Mouse (Mus musculus): Measurements from ENCODE around the gene R3hdm4. TPM values are rescaled to one million over a fixed set of nuclear protein-coding genes. Genes with fewer than 3 reads are reported as not detected.

Gene R3hdm4
- total and polyA plus RNA-seq, 2 experiments from 2014 or later, result 133 to 267 TPM

DNA sequence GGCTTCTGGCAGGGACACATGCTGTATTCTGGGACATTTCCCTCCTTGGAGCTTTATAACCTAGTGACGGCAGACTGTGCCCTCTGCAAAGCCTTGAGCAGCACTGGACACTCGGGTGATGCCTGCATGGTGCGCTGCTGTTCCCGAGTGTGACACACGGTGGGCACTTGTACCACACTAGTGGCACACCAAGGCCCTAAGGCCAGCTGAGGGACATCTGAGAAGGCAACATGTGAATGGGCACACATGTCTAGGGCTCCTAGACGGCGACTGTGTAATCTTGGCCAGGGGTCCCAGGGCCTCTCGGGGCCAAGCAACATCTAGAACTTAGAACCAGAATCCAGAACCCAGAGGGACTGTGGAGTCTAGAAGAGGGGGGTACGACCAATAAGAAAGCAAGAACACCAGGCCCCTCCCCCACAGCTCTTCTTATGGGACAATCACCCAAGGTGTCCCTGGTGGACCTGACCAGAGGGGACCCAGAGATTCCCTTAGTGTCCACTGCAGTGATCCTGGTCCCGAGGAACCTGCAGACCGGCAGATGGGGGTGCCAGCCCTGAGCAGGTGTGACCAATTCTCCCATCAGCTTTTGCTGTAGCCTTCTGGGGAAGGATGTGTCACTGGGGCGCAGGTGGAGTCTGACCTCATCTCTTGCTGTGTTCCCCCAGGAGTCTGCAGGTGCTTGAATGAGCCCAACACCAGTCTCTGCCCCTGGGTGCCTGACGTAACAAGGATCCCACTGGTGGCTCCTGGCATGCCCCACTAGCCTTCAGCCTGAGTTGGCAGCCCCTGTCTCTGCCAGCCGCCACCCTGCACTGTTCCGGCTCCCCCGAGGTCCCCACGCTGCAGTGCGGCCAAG lies 9.2 kb upstream of the R3hdm4 start:
- peak; percentile 12; the same call in 1 of the 2 replicates for TF ChIP-seq CTCF (IDR thresholded peaks at IDR 0.05; ENCODE audit: low read depth)
- Histone ChIP-seq H3K4me2 (ENCODE audit: low read depth, low read length) (no peak overlapping the region), H3K9ac (replicated peaks; ENCODE audit: low read length) (no peak overlapping the region; the same call in 1 of the 2 replicates), H3K36me3 (ENCODE audit: insufficient read depth, low read length) (no peaks in the 10 kb centered on the region), H3K4me1 (ENCODE audit: insufficient read depth, low read length) (0 out of 2 replicates have a peak, but pooled peaks cover 9% of the 10 kb centered on the region), H3K9me3 (ENCODE audit: low read length) (no peaks in the 10 kb centered on the region), H3K27ac (peak overlapping the region; percentile 20; the same call in 1 of the 2 replicates), H3K4me3 (ENCODE audit: low read length) (no peak overlapping the region), H3K27me3 (ENCODE audit: insufficient read depth, low read length) (no peaks in the 10 kb centered on the region)
- no peak for ATAC-seq
- 71% methylated on average over 18 of the region's 18 CpGs for WGBS
- no peak for DNase-seq (ENCODE audit: low spot score)

DNA sequence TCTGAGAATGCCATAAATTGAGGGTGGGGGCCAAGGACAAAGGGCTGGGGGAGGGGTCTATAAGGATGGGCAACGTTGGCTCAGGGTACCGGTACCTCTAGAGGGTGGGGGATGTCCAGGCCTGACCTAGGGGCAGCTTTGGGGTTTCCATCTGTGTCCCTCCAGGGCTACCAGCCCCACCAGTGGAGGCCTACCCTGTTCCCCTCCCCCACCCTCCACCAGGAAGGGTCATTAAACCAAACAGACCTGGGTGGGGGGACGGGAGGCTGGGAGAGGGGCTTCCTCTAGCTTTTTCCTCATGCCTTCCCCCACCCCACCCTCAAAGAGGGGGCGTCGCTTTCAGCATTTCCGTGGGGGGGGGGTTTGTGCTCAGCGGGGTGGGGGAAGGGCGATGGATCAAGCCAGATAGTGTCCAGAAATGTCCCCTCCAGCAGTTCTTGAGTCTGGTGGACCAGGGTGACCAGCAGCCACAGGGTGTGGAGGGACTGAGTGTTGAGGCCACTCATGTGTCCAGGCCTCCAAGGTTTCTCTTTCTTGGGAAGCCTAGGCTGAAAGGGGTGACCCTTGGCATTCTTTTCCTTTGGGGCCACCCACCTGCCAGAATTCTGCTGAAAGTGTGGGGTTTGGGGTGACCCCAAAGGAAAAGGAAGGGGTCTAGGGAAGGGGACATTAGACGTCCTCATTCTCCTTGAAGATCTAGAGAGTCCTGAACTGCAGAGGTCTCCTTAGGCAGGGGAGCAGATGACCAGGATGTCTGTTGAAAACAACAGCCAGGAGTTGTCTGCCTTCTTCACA lies 8.1 kb upstream of the R3hdm4 start:
- 0 out of 2 replicates have a peak, but pooled peaks cover 9% of the 10 kb centered on the region for H3K4me1 ChIP-seq (ENCODE audit: insufficient read depth, low read length)
- TF ChIP-seq CTCF (IDR thresholded peaks at IDR 0.05; ENCODE audit: low read depth), result no peak
- DNase-seq (ENCODE audit: low spot score) (no peak), ATAC-seq (no peak)
- WGBS, result 35% methylated on average over 9 of the region's 9 CpGs
- H3K9me3 ChIP-seq (ENCODE audit: low read length), result no peaks in the 10 kb centered on the region
- H3K9ac ChIP-seq (replicated peaks; ENCODE audit: low read length), result 0 out of 2 replicates have a peak overlapping the region, but pooled peaks have one; percentile 18
- peak overlapping the region; percentile 96 for H3K4me2 ChIP-seq (ENCODE audit: low read depth, low read length)
- peak overlapping the region; percentile 88; the same call in 1 of the 2 replicates for H3K27ac ChIP-seq
- H3K4me3 ChIP-seq (ENCODE audit: low read length), result peak overlapping the region; percentile 86
- no peaks in the 10 kb centered on the region for H3K27me3 ChIP-seq (ENCODE audit: insufficient read depth, low read length)
- no peaks in the 10 kb centered on the region for H3K36me3 ChIP-seq (ENCODE audit: insufficient read depth, low read length)

DNA sequence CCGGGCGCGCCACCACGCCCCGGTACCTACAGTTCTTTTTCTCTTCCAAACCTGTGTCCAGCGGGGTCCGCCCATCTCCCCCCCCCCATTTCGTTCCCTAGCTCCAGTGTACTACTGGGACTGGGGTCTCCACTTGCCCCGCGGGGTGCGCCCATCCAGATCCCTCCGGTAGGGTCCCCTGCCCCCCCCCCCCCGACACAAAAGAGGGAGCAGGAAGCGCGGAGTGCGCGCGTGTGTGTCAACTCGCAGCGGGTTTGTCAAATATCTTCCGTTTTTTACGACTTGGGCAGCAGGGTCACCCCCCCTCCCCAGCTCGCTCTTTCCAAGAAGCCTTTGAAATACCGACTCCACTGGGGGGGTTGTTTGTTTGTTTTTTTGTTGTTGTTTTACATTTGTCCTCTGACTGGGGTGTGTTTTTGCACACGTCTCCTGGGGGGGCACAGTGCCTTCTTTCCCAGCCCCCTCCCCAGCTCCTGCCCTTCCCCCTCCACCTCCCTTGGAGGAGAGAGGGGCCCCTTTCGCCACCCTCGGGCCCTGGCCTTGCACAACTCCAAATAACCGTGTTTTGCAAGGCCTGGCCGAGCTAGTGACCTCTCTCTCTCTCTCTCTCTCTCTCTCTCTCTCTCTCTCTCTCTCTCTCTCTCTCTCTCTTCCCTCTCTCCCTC lies 7.2 kb upstream of the R3hdm4 start:
- Histone ChIP-seq H3K4me1 (ENCODE audit: insufficient read depth, low read length) (0 out of 2 replicates have a peak, but pooled peaks cover 9% of the 10 kb centered on the region), H3K36me3 (ENCODE audit: insufficient read depth, low read length) (no peaks in the 10 kb centered on the region), H3K4me3 (ENCODE audit: low read length) (peak overlapping the region; percentile 86), H3K9ac (replicated peaks; ENCODE audit: low read length) (peak overlapping the region; percentile 76), H3K27ac (peak overlapping the region; percentile 88), H3K4me2 (ENCODE audit: low read depth, low read length) (peak overlapping the region; percentile 96), H3K27me3 (ENCODE audit: insufficient read depth, low read length) (peaks cover 2% of the 10 kb centered on the region; the same call in 1 of the 2 replicates), H3K9me3 (ENCODE audit: low read length) (no peaks in the 10 kb centered on the region)
- 3% methylated on average over 23 of the region's 29 CpGs for WGBS
- DNase-seq (ENCODE audit: low spot score), result peak; percentile 46
- no peak for ATAC-seq
- no peak for TF ChIP-seq CTCF (IDR thresholded peaks at IDR 0.05; ENCODE audit: low read depth)

DNA sequence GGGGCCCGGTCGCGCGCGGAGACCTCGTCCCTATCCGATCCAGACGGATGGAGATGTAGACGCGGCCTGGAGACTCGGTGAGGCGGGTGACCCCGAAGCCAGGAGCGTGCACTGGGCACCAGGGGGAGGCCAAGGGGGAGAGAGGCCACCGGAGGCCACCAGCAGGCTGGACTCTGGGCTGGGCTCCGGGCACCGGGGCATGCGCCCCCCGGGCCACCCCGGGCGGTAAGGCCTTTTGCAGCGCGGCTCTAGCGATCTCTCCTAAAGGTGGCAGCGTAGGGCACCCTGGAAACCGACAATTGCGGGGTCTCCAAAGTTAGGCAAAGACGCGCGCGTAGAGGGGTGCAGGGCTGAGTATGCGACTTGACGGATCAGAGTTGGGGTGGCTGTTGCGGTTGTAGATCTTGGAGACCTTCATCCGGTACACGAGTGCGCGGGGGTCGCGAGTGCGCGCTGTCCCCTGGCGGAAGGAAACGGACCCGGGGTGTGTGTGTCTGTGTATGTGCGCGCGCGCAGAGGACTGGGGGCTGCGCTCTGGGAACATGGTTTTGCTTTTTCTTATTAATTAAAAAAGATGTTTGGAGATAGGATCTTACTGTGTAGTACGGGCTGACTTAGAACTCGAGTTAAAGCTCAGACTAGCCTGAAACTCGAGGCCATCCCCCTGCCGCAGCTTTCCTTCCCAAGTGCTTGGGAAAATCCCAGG lies 6.5 kb upstream of the R3hdm4 start:
- Histone ChIP-seq H3K4me1 (ENCODE audit: insufficient read depth, low read length) (0 out of 2 replicates have a peak, but pooled peaks cover 3% of the 10 kb centered on the region), H3K36me3 (ENCODE audit: insufficient read depth, low read length) (no peaks in the 10 kb centered on the region), H3K27ac (peak overlapping the region; percentile 88), H3K9ac (replicated peaks; ENCODE audit: low read length) (peak overlapping the region; percentile 76), H3K27me3 (ENCODE audit: insufficient read depth, low read length) (peaks cover 9% of the 10 kb centered on the region), H3K4me2 (ENCODE audit: low read depth, low read length) (peak overlapping the region; percentile 96), H3K9me3 (ENCODE audit: low read length) (no peaks in the 10 kb centered on the region), H3K4me3 (ENCODE audit: low read length) (peak overlapping the region; percentile 86)
- WGBS, result under 1% methylated on average over 54 of the region's 54 CpGs
- ATAC-seq, result peak; percentile 31
- DNase-seq (ENCODE audit: low spot score), result peak; percentile 60
- peak; percentile 48 for TF ChIP-seq CTCF (IDR thresholded peaks at IDR 0.05; ENCODE audit: low read depth)

DNA sequence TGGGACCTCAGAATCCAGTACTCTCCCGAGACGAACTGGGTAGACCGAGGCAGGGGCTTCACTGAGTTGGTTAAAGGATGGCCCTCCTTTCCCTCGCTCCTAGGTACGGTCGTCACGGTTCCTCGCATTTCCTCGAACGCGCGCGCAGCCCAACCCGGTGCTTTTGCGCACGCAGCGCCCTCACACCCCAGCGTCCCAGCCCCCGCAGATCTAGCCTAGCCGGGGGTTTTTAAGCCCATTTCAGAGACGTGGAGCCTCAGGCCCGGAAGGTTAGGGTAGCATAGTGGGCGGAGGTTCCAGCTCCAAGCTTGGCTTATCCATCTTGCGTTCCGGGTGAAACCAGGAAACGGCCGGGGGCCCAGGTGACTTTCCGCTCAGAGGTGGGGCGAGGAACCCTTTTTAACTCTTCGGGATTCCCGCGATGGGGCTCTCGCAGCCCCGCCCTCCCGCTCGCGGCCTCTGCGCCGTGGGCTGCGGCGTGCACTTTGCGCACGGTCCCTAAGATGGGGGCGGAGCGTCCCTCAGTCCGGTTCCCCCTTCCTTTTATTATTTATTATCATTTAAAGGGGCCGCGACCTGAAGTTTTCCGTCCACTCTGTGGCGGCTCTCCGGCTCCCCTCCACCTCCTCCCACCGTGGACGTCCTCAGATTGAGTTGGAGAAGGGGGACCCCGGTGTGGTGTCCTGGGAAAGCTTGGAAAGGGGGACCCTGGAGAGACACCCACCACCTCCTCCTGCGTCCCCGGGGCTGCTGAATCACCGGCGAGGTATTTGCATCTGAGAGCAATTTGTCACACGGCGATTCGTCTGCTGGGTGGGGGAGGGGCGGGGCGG lies 5.7 kb upstream of the R3hdm4 start, which contains the start of gene Arid3a:
Gene Arid3a, plus strand, starts transcription at position 553 of the 833 bp plus-strand sequence.
- WGBS, result under 1% methylated on average over 63 of the region's 63 CpGs
- H3K9ac ChIP-seq (replicated peaks; ENCODE audit: low read length), result peak within 1 kb of the TSS; percentile 76

More for the DNA sequence above, 5.7 kb upstream of the R3hdm4 start, which contains the start of gene Arid3a:
- peak; percentile 80 for ATAC-seq
- peak; percentile 95 for DNase-seq (ENCODE audit: low spot score)
- TF ChIP-seq CTCF (IDR thresholded peaks at IDR 0.05; ENCODE audit: low read depth), result no peak; the same call in 1 of the 2 replicates
- Histone ChIP-seq H3K4me2 (ENCODE audit: low read depth, low read length) (peak within 1 kb of the TSS; percentile 96), H3K9me3 (ENCODE audit: low read length) (no peaks in the 10 kb centered on the region), H3K4me3 (ENCODE audit: low read length) (peak within 1 kb of the TSS; percentile 86), H3K36me3 (ENCODE audit: insufficient read depth, low read length) (no peaks in the 10 kb centered on the region), H3K27me3 (ENCODE audit: insufficient read depth, low read length) (peaks cover 17% of the 10 kb centered on the region), H3K27ac (peak within 1 kb of the TSS; percentile 88), H3K4me1 (ENCODE audit: insufficient read depth, low read length) (0 out of 2 replicates have a peak, but pooled peaks cover 4% of the 10 kb centered on the region)

Data from hindbrain, postnatal 0 days (tissue).